Comparison of ENCODE assay signal across 33 mouse cellular contexts in genomic region chr2:89132954-89133353, GRCm38 (mm10). TPM values are rescaled to one million over a fixed set of nuclear protein-coding genes. Genes with fewer than 3 reads are reported as not detected.
"Had no signal": no experiment of that assay in that cellular context is flagged by ENCODE, and none has a peak within 500 bp of the region (broad histone marks: within the 10 kb centered on the region; RNA-seq: fewer than 3 reads in every experiment).

Gene Olfr1222, minus strand, starts transcription at chr2:89133054.

- DNase-seq: cerebellum, adult 8-10 months; cerebellum, adult 9-10 months; cerebellum, adult 9-11 months; cerebellum, postnatal 10 days; cerebellum, postnatal 14 days; cerebellum, postnatal 25 days; cerebellum, postnatal 36 days; embryo, embryonic 11 days; forebrain, postnatal 0 days; gastrocnemius, adult 2 months; gastrocnemius, postnatal 10 days; gastrocnemius, postnatal 14 days; gastrocnemius, postnatal 25 days; gastrocnemius, postnatal 36 days; heart, adult 11 months; heart, adult 18-20 months; heart, adult 2 months had no signal

- H3K9ac ChIP-seq: embryonic facial prominence, embryonic 12.5 days; embryonic facial prominence, embryonic 13.5 days; embryonic facial prominence, embryonic 15.5 days; forebrain, embryonic 12.5 days; forebrain, embryonic 13.5 days; forebrain, embryonic 15.5 days; forebrain, postnatal 0 days had no signal

- H3K4me1 ChIP-seq: embryonic facial prominence, embryonic 12.5 days; embryonic facial prominence, embryonic 13.5 days; embryonic facial prominence, embryonic 15.5 days; forebrain, embryonic 10.5 days; forebrain, embryonic 12.5 days; forebrain, embryonic 13.5 days; forebrain, embryonic 15.5 days; heart, embryonic 10.5 days had no signal

- H3K27ac ChIP-seq: embryonic facial prominence, embryonic 12.5 days; embryonic facial prominence, embryonic 13.5 days; embryonic facial prominence, embryonic 15.5 days; forebrain, embryonic 10.5 days; forebrain, embryonic 12.5 days; forebrain, embryonic 13.5 days; forebrain, embryonic 15.5 days; gastrocnemius, adult 2 months; heart, adult 2 months; heart, embryonic 10.5 days had no signal

- H3K27me3 ChIP-seq: embryonic facial prominence, embryonic 12.5 days; embryonic facial prominence, embryonic 13.5 days; embryonic facial prominence, embryonic 15.5 days; forebrain, embryonic 12.5 days; forebrain, embryonic 13.5 days; forebrain, embryonic 15.5 days had no signal

- ATAC-seq: forebrain, embryonic 13.5 days; forebrain, embryonic 14.5 days; forebrain, embryonic 15.5 days; forebrain, embryonic 16.5 days; forebrain, postnatal 0 days had no signal

- H3K4me3 ChIP-seq: embryonic facial prominence, embryonic 12.5 days; embryonic facial prominence, embryonic 13.5 days; embryonic facial prominence, embryonic 15.5 days; erythroblast, embryonic 14.5 days; forebrain, embryonic 10.5 days; forebrain, embryonic 12.5 days; forebrain, embryonic 13.5 days; forebrain, embryonic 15.5 days; gastrocnemius, adult 2 months; heart, adult 2 months; heart, embryonic 10.5 days had no signal

- H3K36me3 ChIP-seq: embryonic facial prominence, embryonic 12.5 days; embryonic facial prominence, embryonic 13.5 days; embryonic facial prominence, embryonic 15.5 days; forebrain, embryonic 10.5 days; forebrain, embryonic 12.5 days; forebrain, embryonic 15.5 days; heart, embryonic 10.5 days had no signal

- H3K9me3 ChIP-seq: embryonic facial prominence, embryonic 12.5 days; embryonic facial prominence, embryonic 13.5 days; embryonic facial prominence, embryonic 15.5 days; forebrain, embryonic 10.5 days; forebrain, embryonic 12.5 days; forebrain, embryonic 13.5 days; forebrain, embryonic 15.5 days; heart, embryonic 10.5 days had no signal

- H3K4me2 ChIP-seq: embryonic facial prominence, embryonic 12.5 days; embryonic facial prominence, embryonic 13.5 days; embryonic facial prominence, embryonic 15.5 days; forebrain, embryonic 12.5 days; forebrain, embryonic 13.5 days; forebrain, embryonic 15.5 days had no signal

RNA-seq across cellular contexts. Expression of gene Olfr1222, which starts in this region (rescaled TPM):
- polyA plus RNA-seq: cortical plate, adult 2 months; embryonic facial prominence, embryonic 11.5 days; embryonic facial prominence, embryonic 12.5 days; embryonic facial prominence, embryonic 13.5 days; erythroblast, embryonic 14.5 days; forebrain, embryonic 10.5 days; forebrain, embryonic 11.5 days; forebrain, embryonic 12.5 days; forebrain, embryonic 13.5 days; forebrain, embryonic 14.5 days; forebrain, embryonic 15.5 days; forebrain, embryonic 16.5 days; forebrain, postnatal 0 days; frontal cortex, adult 2 months; gonadal fat pad, adult 2 months; heart, adult 2 months; heart, embryonic 10.5 days had no signal
